Mouse (Mus musculus) Patski (cell line): ENCODE results near the gene Fev. TPM values are rescaled to one million over a fixed set of nuclear protein-coding genes. Genes with fewer than 3 reads are reported as not detected.

ENCODE experiments used
- ATAC-seq: fragments of 100-300 bp; one replicate; pipeline ENCODE4 v1.8.0; 2021
- CTCF ChIA-PET: fragments of 350-600 bp; sonication (Branson Sonifier 250); formaldehyde crosslinking; loops from one replicate; lab custom pipeline; 2022; ENCODE audit warnings: inconsistent platforms; lab: Charles Lee
- POLR2A ChIA-PET: fragments of 350-600 bp; sonication (Branson Sonifier 250); formaldehyde crosslinking; loops from one replicate; lab custom pipeline; 2022; ENCODE audit warnings: antibody characterized with exemption, inconsistent platforms; lab: Charles Lee
- DNase-seq: peaks from one replicate; pipeline ENCODE4 v3.0.0-alpha.2; 2011; ENCODE audit warnings: low read depth, low spot score
- H3K27me3 ChIP-seq: fragments of 371-371 bp; one replicate; pipeline ENCODE4 v1.5.1; 2021
- CTCF ChIP-seq: fragments of 100-300 bp; IDR thresholded peaks from one replicate; pipeline ENCODE4 v1.5.1; 2021
- in situ Hi-C: fragments of 300-500 bp; cut with MboI; formaldehyde crosslinking; loops from 3 replicates; pipeline ENCODE4 v1.11.1; 2018; ENCODE audit warnings: low pct_unique_long_range_greater_than_20kb, mixed read lengths
- polyA plus RNA-seq: library from polyadenylated mRNA; unstranded; gene quantifications from one replicate; pipeline ENCODE4 v1.2.3, GENCODE M21; 2021

Gene Fev
- not detected for polyA plus RNA-seq

DNA sequence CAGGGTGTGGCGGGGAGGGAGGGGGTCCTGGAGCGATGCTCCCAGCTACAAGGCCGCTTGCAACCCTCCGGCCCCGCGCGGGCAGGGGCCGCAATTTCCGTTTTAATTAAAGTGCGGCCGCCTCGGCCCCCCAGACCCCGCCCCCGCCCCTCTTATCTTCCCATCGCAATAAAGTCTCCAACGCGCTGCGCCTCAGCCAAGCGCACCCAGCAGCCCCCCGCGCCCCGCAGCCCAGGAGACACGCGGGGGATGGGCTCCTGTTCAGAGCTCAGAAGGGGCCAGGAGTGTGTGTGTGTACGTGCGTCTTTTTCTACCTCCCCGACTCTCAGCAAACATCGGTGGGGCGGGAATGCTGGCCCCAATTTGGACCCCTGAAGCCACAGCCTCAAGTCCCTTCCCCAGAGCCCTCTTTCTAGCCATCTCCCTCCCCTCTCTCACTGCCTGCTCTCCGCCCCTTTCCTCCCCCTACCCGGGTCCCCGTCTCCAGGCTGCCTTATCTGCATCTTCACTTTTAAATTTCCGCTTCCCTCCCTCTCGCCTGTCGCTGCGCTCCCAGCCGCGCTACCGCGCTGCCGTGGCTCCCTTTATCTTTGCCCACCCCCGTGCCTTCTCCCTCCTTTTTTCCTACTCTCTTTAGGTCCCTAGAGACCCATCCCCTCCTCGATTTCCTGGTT is at the start of gene Fev:
TSS of gene Fev (minus strand) at position 51 of the 674 bp plus-strand sequence.
- ChIA-PET POLR2A (no interaction called here), CTCF (no interaction called here)
- in situ Hi-C loops = no loop called here
- ATAC-seq (no peak), DNase-seq (no peak)
- no peak for TF ChIP-seq CTCF
- H3K27me3 ChIP-seq = peaks cover 72% of the 10 kb centered on the region

DNA sequence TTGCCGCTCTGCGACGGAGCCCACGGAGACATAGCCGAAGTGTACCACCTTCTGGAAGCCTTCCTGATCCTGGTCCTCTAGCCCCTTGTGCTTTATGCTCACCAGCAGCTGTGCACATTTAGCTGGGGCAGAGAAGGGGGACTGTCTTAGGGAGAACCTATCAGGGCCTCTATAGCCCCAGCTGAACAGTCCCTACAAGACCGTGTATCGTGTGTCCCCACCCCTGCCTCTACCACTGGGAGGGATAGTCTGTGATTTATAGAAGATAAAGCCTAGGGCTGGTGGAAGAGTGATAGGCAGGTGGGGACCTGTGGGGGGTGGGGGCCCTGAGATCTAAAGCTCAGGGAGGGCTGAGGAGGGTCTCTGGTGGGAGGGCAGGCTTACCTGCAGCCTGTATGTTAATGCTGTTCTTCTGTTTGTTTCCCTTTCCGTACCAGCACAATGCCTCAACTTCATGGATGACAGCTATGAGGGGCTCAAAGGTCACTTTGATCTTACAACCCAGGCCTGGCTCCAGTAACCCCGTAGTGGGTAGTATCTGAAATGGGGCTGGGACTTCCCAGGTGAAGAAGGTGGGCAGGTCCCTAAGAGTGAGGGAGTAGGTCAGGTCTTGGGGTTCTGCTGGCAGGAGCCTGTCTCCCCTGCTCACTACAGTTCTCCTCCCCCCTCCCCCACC is 42.5 kb upstream of the Fev start:
- DNase-seq (no peak), ATAC-seq (no peak)
- peaks cover 43% of the 10 kb centered on the region for H3K27me3 ChIP-seq
- CTCF ChIA-PET = interaction anchor here (0.7 kb wide), 1 partner anchor 22 kb away, joined by 3 read pairs; no protein-coding TSS in a partner anchor
- in situ Hi-C loops = no loop called here
- TF ChIP-seq CTCF = no peak
- POLR2A ChIA-PET = no interaction called here

DNA sequence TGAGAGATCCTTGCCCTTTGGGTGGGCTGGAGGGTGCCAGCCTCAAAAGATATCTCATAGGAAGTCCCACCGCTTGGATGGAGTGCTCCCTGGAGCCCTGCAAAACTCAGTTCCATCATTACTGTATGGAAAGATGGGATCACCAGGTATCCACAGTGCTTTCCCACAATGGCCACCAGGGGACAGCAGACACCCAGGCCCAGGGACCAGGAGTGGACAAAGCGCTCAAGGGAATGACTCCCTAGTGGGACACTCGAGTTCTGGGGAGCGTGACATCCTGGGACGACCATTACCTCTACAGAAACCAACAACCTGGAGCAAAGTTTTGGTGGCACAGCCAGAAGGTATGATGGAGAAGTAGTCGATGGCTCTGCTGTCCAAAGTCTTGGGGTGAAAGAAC is 41.5 kb upstream of the Fev start:
- ChIA-PET CTCF (interaction anchor here (0.7 kb wide), 1 partner anchor 23 kb away, joined by 3 read pairs; no protein-coding TSS in a partner anchor), POLR2A (no interaction called here)
- peak; percentile 36 for ATAC-seq
- H3K27me3 ChIP-seq = peaks cover 40% of the 10 kb centered on the region
- in situ Hi-C loops = no loop called here
- DNase-seq = no peak
- TF ChIP-seq CTCF = no peak

DNA sequence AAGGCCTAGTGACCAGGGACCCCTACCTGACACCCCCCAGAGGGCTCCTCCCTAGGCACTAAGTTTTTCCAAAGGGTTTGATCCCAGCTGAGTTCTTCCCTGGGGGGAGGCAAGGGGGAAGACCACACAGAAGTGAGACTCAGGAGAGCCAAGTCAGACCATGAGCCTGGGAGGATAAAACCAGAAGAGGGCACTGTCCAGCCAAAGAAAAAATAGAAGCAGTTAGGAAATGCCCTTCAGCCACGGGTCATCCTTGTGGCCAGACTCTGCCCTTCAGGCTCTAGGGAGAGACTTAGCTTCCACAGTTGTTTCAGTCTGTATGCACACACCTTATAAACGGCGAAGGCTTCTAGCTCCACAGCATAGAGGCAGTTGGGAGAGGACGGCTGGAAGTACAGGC is 39.2 kb upstream of the Fev start:
- no peak for TF ChIP-seq CTCF
- ChIA-PET CTCF (no interaction called here), POLR2A (no interaction called here)
- no peak for DNase-seq
- peaks cover 48% of the 10 kb centered on the region for H3K27me3 ChIP-seq
- no peak for ATAC-seq
- in situ Hi-C loops = no loop called here

DNA sequence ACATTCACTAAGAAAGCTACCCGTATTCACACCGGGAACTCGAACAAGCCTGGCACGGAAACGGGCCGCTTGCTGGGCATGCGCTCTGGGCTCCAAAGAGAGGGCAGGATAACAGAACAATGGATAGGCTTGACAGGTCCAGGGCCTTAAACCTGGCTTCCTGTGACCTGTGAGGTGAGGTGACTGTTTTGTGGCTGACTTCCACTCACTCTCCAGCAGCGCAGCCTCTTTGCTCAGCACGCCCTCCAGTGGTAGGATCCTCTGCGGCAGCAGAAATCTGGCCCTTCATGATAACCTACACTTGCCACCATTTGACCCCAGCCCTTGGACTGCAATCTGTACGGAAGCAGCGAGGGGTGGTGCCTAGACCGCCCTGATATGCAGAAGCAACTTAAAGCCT is 30.5 kb upstream of the Fev start:
- no peak for TF ChIP-seq CTCF
- in situ Hi-C loops = no loop called here
- DNase-seq = no peak
- POLR2A ChIA-PET = no interaction called here
- CTCF ChIA-PET = interaction anchor here (2.1 kb wide), 1 partner anchor 15 kb away, joined by 5 read pairs; no protein-coding TSS in a partner anchor
- H3K27me3 ChIP-seq = peaks cover 52% of the 10 kb centered on the region
- ATAC-seq = no peak

DNA sequence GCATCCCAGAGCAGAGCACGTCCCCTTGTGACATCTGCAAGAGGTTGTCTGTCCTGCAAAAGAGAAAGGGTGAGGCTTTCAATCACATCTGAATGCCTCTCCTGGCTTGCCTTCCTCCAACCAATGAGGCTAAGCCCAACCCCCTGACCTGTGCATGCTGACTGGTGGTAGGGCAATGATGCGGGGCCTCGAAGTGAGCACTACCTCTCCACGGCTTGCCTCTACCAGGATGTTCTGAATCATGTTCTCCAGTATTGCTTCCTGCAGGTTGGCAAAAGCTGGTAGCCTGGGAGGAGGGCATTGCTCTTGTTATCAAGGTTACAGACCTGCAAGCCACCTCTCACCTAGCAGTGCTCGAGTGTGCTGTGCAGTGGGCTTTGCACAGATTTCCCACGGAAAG is 17.0 kb upstream of the Fev start:
- TF ChIP-seq CTCF = no peak
- ChIA-PET POLR2A (no interaction called here), CTCF (no interaction called here)
- DNase-seq (no peak), ATAC-seq (no peak)
- in situ Hi-C loops = no loop called here
- H3K27me3 ChIP-seq = peaks cover 84% of the 10 kb centered on the region

DNA sequence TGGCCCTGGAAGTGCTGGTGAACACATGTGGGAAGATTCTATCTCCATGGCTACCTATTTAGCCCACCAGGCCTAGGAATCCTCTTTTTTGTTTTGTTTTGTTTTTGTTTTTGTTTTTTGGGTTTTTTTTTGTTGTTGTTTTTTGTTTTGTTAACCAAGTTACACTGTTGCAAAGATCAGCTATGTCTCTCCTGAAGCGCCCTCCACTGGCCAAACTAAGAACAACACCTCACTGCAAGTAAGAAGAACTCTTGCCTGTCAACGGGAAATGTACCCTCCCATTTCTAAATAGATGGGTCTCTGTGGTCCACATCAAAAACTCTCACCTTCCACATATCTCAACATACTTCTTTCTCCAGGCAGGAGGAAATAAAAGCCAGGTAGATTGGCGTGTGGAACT is 16.5 kb upstream of the Fev start:
- ChIA-PET CTCF (interaction anchor here (1.2 kb wide), 2 partner anchors 13 to 32 kb away, joined by 3 to 5 read pairs; no protein-coding TSS in a partner anchor), POLR2A (no interaction called here)
- ATAC-seq = no peak
- in situ Hi-C loops = no loop called here
- H3K27me3 ChIP-seq = peaks cover 80% of the 10 kb centered on the region
- TF ChIP-seq CTCF = no peak
- no peak for DNase-seq

DNA sequence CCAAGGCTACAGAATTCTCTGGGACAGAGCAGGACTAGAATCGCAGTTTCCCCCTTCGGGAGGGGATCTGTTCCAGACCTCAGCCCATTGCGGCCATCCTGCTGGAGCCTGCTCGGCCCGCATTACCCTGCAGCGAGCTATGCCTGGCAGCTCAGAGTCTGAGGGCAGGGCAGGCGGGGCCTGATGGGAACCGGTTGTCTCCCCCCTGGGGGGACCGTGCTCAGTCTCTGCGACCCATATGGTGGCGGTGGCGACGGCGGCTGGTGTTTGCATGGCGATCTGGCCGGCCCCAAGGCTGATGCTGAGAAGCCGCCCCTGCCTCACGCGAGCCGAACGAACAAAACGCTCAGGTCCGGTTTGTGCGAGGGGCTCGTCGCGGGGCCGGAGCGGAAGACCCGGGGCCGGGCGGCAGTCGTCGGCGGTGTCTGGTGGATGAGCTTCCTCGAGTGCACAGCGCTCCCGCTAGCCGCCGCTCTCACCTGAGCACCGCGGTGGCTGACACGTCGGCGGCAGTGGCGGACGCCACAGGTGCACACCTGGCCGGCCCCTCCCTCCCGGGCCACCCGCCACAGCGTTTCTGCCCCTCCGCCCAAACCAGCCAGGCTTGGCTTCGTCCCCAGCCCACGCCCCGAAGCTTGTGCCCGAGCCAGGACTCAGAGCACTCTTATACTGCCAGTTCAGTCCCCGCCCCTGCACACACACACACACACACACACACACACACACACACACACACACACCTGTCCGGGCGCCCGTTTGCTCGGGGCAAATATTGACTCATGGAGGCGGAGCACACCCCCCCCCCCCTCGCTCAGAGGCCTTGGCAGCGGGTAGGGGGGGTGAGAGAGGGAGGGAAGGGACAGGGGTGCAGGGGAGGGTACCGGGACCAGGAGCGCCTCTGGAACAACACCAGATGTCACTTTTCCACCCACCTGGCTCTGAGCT is 15.4 kb upstream of the Fev start:
- no peak for ATAC-seq
- TF ChIP-seq CTCF = no peak
- POLR2A ChIA-PET = no interaction called here
- CTCF ChIA-PET = interaction anchor here (1.2 kb wide), 2 partner anchors 14 to 31 kb away, joined by 3 to 5 read pairs; no protein-coding TSS in a partner anchor
- H3K27me3 ChIP-seq = peaks cover 77% of the 10 kb centered on the region
- in situ Hi-C loops = no loop called here
- DNase-seq = no peak

DNA sequence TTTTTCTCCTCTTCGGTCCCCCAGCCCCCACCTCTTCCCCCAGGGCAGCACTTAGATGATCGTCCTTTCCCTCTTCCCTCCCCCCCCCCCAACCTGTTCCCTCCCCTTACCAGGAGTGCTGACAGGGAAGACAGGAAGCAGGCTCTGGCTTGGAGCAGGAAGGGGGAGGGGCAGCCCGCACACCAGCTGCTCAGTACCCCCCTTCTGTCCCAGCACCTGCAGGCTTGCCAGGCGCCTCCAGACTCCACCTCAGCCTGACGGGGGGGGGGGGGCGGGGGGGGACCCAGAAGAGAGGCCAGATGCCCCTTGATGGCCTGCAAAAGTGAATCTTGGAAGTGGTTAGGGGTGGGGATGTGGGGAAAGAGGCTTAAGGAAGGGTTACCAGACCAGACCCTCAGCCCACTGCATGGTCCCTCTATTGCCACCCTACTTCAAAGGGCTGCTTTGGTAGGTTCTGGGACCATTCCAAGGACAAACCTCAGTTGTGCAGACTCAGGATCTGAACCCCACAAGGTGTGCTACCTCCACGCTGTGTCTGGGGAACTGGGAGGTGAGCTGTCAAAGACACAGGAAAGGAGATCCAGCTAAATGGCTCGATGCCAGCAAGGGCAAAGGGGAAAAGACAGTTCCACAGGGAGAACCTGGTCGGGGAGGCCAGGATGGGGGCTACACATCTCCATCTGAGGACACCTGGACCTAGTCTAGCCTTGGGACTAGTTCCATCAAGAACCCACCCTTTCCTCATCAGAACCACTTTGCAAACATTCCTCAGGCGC is 13.6 kb upstream of the Fev start:
- no peak for DNase-seq
- in situ Hi-C loops = no loop called here
- ChIA-PET CTCF (interaction anchor here (0.7 kb wide), 1 partner anchor 79 kb away, joined by 3 read pairs; no protein-coding TSS in a partner anchor), POLR2A (no interaction called here)
- H3K27me3 ChIP-seq = peaks cover 68% of the 10 kb centered on the region
- no peak for ATAC-seq
- TF ChIP-seq CTCF = no peak

DNA sequence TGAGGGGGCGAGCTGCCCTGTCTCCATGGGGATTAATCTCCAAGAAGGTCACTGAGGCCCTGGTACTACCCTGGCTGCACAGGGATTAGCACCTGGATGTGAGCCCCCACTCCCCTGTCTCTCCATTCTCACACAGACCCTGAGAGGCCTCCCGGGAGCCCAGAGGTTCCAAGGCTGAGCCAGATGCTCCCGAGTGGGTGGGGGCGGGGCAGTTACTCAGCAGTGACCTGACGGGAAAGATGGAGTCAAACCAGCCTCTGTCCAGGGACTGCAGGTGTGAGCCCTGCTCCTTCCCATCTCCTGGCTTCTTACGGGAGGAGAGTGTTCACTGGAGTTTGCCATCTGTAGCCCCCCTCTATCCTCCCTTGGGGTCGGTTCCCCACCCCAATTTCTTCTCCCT is 12.8 kb upstream of the Fev start:
- POLR2A ChIA-PET = no interaction called here

More for the DNA sequence above, 12.8 kb upstream of the Fev start:
- no peak for TF ChIP-seq CTCF
- in situ Hi-C loops = no loop called here
- CTCF ChIA-PET = no interaction called here
- ATAC-seq (no peak), DNase-seq (no peak)
- peaks cover 65% of the 10 kb centered on the region for H3K27me3 ChIP-seq
